Mouse (Mus musculus) kidney, postnatal 14 days (tissue): ENCODE data around the gene Sipa1l3.
A peak's percentile ranks its signal among the peaks of the same experiment; 100 is the strongest.

ENCODE experiments used
- DNase-seq: peaks from one replicate; pipeline ENCODE4 v3.0.0; 2022; ENCODE audit warnings: mixed read lengths

Sipa1l3 gene

GRCm38 (mm10) chr7:29505337-29506318 lies 12.8 kb downstream of the Sipa1l3 start:
- DNase-seq, result peak; percentile 75

- no peak for DNase-seq
Observed at GRCm38 (mm10) chr7:29504683-29505290, 13.7 kb downstream of the Sipa1l3 start.

GRCm38 (mm10) chr7:29503616-29504015 lies 14.8 kb downstream of the Sipa1l3 start:
- DNase-seq, result peak; percentile 52

- DNase-seq, result no peak
Observed at GRCm38 (mm10) chr7:29501214-29501613, 17.2 kb downstream of the Sipa1l3 start.

- DNase-seq, result no peak
Observed at GRCm38 (mm10) chr7:29499071-29499470, 19.4 kb downstream of the Sipa1l3 start.

- DNase-seq, result peak; percentile 82
Observed at GRCm38 (mm10) chr7:29496953-29497590, 21.4 kb downstream of the Sipa1l3 start.

- DNase-seq, result no peak
Observed at GRCm38 (mm10) chr7:29496332-29496731, 22.1 kb downstream of the Sipa1l3 start.

- DNase-seq, result no peak
Observed at GRCm38 (mm10) chr7:29495880-29496279, 22.6 kb downstream of the Sipa1l3 start.

- DNase-seq, result no peak
Observed at GRCm38 (mm10) chr7:29494854-29495253, 23.6 kb downstream of the Sipa1l3 start.

GRCm38 (mm10) chr7:29494015-29494414 lies 24.4 kb downstream of the Sipa1l3 start:
- DNase-seq, result no peak

- DNase-seq, result no peak
Observed at GRCm38 (mm10) chr7:29492992-29493391, 25.4 kb downstream of the Sipa1l3 start.

GRCm38 (mm10) chr7:29491861-29492260 lies 26.6 kb downstream of the Sipa1l3 start:
- no peak for DNase-seq

- no peak for DNase-seq
Observed at GRCm38 (mm10) chr7:29491471-29491755, 27.0 kb downstream of the Sipa1l3 start.

GRCm38 (mm10) chr7:29490704-29491470 lies 27.6 kb downstream of the Sipa1l3 start:
- DNase-seq, result no peak

- DNase-seq, result no peak
Observed at GRCm38 (mm10) chr7:29489851-29490250, 28.6 kb downstream of the Sipa1l3 start.

GRCm38 (mm10) chr7:29489364-29489763 lies 29.1 kb downstream of the Sipa1l3 start:
- no peak for DNase-seq

GRCm38 (mm10) chr7:29486753-29487152 lies 31.7 kb downstream of the Sipa1l3 start:
- no peak for DNase-seq

GRCm38 (mm10) chr7:29485721-29486120 lies 32.7 kb downstream of the Sipa1l3 start:
- no peak for DNase-seq

GRCm38 (mm10) chr7:29483556-29483955 lies 34.9 kb downstream of the Sipa1l3 start:
- DNase-seq, result no peak

GRCm38 (mm10) chr7:29481345-29482155 lies 36.9 kb downstream of the Sipa1l3 start:
- DNase-seq, result no peak

GRCm38 (mm10) chr7:29480590-29481344 lies 37.7 kb downstream of the Sipa1l3 start:
- no peak for DNase-seq
